Mouse (Mus musculus) lung, adult 2 months (tissue): ENCODE data around the gene Metap1.

Source experiments
- CTCF ChIP-seq: fragments of 200-500 bp; IDR thresholded peaks from 2 replicates; pipeline ENCODE4 v1.5.1; 2011; ENCODE audit warnings: mild to moderate bottlenecking, low read length, control low read depth; ENCODE audit not compliant: insufficient read depth
- POLR2A ChIP-seq: fragments of 200-500 bp; IDR thresholded peaks from 2 replicates; pipeline ENCODE4 v1.6.1; 2011; ENCODE audit warnings: low read depth, mild to moderate bottlenecking, control low read depth, low read length, borderline replicate concordance; ENCODE audit errors: extremely low read depth

DNA sequence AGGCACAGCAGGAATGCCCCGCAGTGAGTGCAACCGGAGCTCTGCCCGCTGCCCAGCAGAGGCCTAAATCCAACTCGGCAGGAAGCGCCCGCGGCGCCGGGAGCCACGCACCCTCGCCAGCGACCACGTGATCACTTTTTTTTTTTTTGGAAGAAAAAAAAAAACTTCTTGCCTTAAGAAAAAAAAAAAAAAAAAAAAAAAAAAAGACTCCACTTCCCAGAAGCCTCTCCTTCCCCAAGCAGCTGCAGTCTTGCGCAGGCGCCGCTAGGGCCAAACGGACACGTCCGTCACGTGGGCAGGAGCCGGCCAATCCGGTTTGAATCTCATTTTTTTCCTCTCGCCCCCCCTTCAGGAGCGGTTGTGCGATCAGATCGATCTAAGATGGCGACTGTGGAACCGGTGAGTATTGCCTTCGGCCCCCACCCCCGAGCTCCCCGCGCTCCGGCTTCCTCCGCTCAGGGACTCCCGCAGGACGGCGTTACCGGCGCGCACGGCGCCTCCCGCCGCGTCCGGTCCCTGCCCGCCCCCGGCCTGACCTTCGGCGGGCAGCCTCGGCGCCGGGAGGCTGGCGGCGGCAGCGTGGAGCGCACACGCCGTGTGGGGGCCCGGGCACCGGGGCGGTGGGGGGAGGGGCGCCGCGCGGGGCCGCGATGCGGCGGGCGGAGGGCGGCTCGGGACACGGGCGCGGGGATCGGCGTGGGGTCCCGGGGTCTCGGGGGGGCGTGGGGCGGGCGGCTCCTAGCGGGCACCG is 37.8 kb upstream of the Metap1 start:
- peak; percentile 95 for TF ChIP-seq POLR2A
- no peak for TF ChIP-seq CTCF
